Mouse (Mus musculus) retina, adult 2 months (tissue): ENCODE data around the gene Ubtd1.
"Not testable (repeated sequence)": the region's sequence is repeated elsewhere in the genome, so short reads cannot be mapped to it uniquely, and the experiment has no call there.

Experiments used
- DNase-seq: peaks from one replicate; pipeline ENCODE4 v3.0.0-alpha.2; 2012; ENCODE audit warnings: low read depth, low spot score

Gene Ubtd1

DNA sequence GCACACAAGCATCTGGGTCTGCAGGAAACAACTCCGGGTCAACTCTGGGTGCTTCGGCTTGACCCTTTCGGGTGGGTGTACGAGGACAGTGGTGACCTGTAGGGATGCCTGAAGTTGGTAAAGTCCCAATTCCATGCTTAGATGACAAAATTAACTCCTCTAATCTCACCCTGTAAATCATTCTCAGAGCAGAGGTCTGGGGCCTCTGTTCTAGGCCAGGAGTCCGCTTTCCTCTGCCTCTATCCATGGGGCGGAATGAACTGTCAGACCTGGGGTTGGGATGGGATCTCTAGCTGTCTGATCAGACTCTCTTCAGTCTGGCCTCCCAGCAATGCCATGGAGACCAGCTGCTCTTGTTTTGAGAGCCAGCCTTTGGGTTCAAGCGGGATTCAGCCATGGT, 79.9 kb downstream of the Ubtd1 start:
- DNase-seq, result no peak

DNA sequence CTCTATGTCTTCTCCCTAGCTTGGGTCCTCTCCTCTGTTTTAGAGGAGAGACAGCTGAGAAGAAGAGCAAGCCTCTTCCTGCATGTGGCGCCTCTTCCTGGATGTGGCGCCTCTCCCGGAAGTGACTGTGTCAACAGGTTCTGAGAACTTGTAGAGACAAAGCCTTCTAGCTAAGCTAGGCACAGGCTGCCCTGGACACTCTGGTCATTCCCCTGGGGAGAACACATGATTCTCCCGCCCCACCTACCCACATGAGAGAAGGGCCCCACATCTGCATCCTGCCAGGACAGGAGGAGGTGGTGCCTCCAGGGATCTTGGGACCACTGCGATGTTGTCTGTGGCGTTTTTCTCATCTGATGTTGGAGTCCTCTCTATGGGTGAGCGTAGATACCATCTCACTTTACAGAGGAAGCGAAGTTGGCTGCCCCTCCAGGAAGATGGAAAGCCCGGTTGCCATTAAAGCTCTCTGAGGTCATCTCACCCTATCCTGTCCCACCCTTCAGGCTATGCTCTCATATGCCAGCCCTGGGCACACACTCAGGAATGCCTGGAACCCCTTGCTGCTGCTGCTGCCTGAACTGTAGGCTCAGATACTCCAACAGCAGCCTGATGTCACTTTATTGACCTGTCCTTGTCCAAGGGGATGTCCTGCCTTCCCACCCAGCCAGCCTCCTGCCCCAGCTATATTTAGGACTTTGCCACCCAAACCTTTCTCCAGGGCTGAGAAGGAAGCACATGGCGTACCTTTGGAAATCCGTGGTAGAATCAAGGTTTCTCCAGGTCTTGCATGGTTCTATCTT, 87.1 kb downstream of the Ubtd1 start:
- DNase-seq, result no peak

DNA sequence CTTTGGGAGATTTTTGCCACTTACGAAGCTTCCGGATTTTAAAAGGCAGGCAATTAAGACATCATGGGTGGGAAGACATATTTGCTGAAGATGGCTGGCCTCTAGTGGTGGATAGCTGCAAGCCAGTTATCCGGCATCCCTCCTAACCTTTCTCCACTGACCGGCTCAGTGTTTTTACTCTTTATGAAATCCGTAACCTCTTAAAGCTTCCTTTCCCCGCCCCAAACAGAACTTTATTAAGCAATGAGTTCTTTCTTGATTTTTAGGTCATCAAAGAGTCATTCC, 87.6 kb downstream of the Ubtd1 start:
- no peak for DNase-seq

DNA sequence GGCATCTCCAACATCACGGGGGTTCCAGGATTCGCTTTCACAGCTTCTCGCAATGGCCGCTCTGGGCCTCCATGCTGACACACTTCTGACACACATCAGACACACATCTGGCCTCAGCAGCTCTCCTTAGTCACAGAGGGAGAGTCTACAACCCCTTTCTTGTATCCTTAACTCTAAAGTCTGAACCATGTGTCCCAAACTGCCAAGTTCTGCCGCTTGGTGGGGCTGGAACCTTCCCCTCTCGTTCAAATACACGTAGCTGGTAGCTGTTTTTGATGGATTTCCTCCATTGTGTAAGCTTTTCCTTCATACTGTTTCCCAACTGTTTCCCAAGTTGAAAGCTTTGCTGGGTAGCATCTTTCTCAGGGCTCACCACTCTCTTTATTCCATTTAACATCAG, 89.7 kb downstream of the Ubtd1 start:
- no peak for DNase-seq

DNA sequence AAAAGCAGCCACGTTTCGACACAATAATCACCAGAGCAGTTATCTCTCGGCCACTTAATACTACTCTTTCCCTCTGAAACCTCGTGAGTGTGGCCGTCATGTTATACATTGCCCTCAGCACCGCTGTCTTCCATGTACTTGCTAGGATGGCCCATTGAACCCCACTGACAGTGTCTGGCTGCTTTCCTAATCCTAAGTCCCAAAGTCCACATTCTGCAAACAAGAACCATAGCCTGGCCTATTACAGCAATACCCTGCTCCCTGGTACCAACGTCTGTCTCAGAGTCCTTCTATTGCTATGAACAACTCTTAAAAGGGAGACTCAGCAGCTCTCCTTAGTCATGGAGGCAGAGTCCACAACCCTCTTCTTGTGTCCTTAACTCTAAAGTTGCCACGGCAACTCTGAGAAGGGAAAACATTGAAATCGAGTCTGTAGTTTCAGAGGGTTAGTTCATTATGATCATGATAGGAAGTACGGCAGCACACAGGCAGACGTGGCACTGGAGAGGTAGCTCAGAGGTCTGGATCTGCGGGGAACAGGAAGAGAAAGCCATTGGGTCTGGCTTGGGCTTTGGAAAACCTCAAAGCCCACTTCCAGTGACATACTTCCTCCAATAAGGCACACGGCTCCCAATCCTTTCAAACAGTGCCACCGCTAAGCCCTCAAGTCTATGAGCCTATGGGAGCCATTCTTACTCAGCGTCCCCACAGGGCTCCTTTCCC, 90.5 kb downstream of the Ubtd1 start:
- DNase-seq, result no peak

DNA sequence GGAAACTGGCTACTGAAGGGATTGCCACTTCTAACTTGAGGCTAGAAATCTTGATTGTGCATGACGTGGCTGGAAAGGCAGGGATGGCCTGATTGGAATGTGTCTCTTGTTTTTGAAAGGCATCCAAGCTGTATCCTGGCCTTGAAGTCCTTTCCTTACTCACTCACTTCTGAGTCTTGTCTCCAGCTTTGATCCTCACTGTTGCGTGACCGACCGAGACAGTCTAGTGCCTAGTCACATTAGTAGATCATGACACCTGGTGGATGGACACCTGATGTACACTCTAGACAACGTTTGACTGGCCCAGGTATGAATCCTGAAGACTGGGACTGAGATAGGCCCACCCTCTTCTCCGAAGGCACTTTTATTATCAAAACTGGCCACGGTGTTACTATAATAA, 91.2 kb downstream of the Ubtd1 start:
- DNase-seq, result no peak

DNA sequence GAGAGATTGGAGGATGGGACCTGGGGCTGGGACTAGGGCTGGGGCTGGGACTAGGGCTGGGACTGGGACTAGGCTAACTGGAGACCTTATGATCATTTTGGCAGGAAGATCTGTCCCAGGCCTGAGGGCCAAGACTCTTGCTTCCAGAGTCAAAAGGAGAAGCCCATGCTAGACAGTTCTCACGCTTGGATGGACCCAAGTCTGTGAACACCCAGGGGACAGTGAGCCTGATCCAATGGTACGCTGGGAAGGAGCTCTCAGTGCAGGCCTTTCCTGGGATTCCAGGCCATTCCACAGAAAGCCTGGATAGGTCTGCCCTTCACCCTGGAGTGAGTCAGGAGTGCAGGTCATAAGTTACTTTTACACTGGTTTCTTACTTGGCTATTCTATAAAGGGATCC, 93.5 kb downstream of the Ubtd1 start:
- no peak for DNase-seq

DNA sequence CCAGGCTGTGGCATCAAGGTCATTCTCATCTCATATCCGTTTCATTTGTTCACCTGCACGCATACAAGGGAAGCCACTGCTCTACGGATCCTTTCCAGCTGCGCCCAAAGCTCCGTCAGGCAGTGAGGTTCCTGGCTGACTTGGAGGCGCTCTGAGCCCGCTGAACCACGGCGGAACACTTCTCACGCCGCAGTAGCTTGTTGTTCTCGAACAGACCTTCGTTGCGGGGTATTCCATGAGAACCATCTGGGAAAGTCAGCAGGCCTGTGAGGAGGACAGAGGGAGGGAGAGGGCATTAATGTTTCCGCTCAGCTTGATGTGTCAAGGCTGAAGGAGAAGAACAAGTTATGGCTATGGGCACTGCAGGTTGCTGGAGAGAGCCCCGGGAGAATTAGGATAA, 94.4 kb downstream of the Ubtd1 start:
- DNase-seq, result no peak

DNA sequence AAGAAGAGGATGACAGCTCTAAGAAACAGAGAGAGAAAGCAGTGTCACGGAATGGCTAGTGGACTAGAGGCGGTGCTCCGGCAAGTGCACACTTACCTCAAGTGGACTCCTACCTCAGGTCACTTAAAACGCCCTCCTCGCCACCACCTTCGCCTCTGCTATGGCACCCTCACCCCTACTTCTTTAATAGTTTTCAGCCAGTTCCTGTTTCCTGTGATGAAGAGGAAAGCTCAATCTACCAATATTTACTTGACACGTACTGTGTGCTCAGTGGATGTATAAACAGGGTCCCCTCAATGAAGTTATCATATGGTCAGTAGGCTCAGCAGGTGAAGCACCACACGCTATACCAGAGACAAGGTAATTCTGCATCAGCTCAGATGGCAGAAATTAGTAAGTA, 97.0 kb downstream of the Ubtd1 start:
- DNase-seq, result no peak

DNA sequence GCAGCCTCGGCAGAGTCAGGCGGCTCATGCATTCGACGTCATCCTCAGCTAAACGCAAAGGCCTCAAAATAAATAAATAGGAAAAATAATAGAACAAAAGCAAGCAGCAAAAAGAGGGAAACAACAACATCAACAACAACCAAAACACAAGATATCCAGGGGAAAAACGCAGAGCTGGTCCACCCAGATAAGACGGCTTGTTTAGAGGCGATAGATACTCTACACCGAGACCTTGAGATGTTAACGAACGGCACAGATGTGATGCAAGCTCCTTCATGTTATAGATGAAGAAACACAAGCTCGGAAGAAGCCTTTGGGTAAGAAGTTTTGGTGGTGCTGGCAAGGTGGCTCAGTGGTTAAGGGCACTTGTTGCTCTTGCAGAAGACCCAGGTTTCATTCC, 97.4 kb downstream of the Ubtd1 start:
- no peak for DNase-seq

DNA sequence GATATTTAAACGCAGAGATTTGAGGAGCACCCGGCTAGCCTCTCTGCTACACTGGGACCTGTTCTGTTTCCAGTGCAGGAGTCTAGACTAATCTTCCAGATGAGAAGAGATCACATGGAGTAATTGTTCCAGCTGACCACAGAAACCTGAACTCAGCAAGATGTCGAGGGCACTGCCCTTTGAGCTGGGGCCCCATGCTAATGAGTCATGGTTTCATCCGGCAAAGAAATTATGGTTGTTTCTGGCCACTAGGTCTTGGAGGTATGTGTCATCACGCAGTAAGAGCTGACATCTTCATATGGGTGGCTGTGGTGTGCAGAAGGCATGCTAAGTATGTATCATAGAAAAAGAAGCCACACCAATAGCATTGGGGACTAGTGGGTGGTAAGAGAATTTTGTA, 98.4 kb downstream of the Ubtd1 start:
- no peak for DNase-seq

DNA sequence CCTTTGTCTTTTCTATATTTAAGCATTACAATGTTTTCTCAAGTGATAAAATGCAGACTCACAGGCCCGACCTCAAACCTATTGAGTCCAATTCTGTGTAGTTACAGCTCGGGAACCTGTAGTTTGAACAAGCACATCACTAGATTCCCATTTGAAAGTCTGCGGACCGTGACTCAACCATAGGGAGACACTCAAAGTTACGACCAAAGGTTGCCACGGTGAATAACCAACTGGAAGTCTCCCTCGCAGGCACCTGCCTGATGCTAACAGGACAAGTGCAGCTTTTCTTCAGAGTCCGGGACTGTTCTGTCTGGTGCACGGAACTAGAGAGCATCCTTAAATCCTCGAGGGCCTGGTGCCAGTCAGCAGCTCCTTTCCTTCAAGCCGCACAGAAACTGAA, 98.9 kb downstream of the Ubtd1 start:
- DNase-seq, result no peak

DNA sequence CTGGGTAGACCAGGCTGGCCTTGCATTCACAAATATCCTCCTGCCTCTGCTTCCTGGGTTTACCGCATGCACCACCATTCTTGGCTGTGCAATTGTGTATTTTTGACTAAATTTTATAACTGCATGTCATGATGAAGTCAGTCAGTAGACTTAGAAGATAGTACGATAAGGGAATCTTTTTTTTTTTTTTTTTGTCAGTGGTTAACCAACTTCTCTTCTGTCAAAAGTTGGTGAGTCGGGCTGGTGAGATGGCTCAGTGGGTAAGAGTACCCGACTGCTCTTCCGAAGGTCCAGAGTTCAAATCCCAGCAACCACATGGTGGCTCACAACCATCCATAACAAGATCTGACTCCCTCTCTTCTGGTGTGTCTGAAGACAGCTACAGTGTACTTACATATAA, 100.0 kb downstream of the Ubtd1 start:
- not testable (repeated sequence) for DNase-seq
